Mouse (Mus musculus) cortical plate, adult 2 months (tissue): ENCODE results near the gene Iqcf5.

Experiments used
- CTCF ChIP-seq: fragments of 200-500 bp; IDR thresholded peaks from 2 replicates; pipeline ENCODE4 v1.5.1; 2011; ENCODE audit warnings: mild to moderate bottlenecking, control low read depth, low read length; ENCODE audit not compliant: insufficient read depth; ENCODE audit errors: extremely low read depth
- POLR2A ChIP-seq: fragments of 200-500 bp; IDR thresholded peaks from 2 replicates; pipeline ENCODE4 v1.6.1; 2011; ENCODE audit warnings: mild to moderate bottlenecking, low read length, control low read depth; ENCODE audit not compliant: insufficient read depth; ENCODE audit errors: extremely low read depth

GRCm38 (mm10) chr9:106480541-106480940 lies 33.8 kb upstream of the Iqcf5 start:
- no peak for TF ChIP-seq CTCF
- no peak for TF ChIP-seq POLR2A
